Mouse (Mus musculus) megakaryocyte progenitor cell, adult 5-6 weeks (primary cell): Measurements from ENCODE around the gene Mical3. TPM values are rescaled to one million over a fixed set of nuclear protein-coding genes. Genes with fewer than 3 reads are reported as not detected.

Source experiments
- ATAC-seq: replicated peaks from 2 replicates; pipeline ENCODE4 v1.8.0; 2016; ENCODE audit warnings: mild to moderate bottlenecking, moderate TSS enrichment, inconsistent platforms; ENCODE audit not compliant: poor library complexity
- total RNA-seq, 2 experiments: library from RNA; stranded (forward) in 1 of 2; stranded (reverse) in 1 of 2; fragments of 157-497, 149-512 nt in 1 of 2; fragments of 200-1000 nt in 1 of 2; gene quantifications; 2 replicates each; pipeline versions ENCODE4 v1.2.3 to v1.2.4; 2015 to 2017

Mical3 gene
- total RNA-seq (2015) (11.3 and 16.1 TPM in 2 replicates), total RNA-seq (2017) (7.4 and 8.3 TPM in 2 replicates)

DNA sequence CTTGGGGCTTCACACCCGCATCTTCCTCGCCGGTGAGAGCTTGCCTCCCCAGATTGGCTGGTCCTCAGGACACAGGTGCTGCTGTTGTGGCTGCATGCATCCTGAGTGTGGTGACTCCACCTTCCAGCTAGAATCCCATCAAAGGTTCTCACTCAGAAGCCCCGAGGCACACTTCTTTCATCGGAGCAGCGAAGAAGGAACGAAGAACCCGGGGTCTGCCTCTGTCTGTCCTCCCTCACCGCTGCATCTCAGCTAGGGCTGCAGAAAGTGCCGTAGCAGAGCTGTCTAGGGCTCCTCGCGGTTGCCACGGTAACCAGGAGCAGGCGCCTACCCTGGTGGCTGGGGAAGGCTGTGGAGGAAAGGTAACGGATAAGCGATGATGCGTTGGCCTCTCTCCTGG is at the start of gene Mical3:
TSS of gene Mical3 (minus strand) at position 227 of the 400 bp plus-strand sequence.
- ATAC-seq = peak; percentile 15; the same call in 1 of the 2 replicates

DNA sequence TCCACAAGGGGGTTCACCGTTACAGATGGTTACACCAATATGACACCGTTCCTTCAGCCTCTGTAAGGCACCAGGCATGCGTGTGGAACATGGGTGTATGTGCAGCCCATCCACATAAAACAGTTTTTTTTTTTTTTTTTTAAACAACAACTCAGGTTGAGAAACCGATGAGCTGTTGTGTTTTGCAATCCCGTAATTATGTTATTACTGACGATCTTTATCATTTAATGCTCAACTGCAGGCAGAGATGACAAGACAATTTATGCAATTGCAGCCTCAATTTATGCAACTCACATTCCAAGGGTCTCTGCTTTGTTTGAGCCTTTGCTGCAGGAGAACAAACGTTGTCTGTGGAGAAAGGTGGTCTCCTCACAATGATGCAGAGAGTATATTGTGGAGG is 49.0 kb upstream of the Mical3 start:
- no peak for ATAC-seq

DNA sequence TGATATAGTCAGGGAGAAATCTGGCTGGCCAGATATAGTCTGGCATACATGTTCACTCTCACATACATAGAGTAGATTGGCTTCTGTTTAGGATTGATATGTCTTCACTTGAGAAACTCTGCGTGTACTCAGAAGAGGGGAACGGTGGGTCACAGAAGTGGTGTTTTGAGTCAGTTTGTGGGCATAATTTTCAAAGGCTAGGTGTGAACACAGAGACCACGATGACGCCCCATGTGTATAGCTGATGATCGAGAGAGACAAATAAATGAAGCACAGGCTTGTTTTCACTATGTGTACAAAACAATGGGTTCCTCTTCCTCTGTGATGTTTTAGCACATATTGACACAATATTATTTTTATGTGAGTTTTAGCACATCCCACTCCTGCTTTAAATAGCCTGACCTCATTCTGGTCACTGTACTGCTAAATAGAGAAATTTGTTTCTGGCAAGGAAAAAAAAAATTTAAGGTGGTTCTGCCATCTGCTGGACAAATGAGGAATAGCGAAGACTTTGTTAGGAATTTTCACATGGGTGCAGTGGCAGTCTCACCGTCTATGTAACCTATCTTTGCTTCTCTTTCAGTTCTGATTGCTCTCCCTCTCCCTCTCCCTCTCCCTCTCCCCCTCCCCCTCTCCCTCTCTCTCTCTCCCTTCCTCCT is 48.0 kb upstream of the Mical3 start:
- peak; percentile 59 for ATAC-seq

DNA sequence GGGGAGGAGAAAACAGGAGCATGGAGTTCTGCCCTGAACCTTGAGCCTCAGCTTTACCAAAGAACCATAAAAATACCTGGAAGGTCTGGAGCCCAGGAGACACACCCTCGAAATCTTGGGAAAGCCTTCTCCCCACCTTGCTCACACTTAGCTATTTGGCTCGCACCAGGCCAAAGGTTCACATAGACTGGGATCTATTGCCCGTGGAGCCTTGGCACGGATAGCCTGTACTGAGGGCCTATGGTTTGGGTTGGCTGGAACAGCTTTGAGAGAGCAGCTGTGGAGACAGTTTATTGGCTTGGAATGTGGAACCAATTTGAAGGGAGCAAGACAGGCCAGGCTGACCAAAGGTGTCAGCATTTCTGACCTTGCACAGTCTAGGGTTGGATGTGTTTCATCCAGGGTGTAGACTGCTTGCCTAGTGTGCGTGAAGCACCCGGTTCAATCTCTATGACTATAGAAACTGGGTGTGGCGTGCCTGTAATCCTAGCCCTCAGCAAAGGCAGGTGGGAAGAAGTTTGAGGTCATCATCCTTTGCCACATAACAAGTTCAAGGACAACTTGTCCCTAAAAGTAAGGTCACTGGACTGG is 46.4 kb upstream of the Mical3 start:
- no peak for ATAC-seq

DNA sequence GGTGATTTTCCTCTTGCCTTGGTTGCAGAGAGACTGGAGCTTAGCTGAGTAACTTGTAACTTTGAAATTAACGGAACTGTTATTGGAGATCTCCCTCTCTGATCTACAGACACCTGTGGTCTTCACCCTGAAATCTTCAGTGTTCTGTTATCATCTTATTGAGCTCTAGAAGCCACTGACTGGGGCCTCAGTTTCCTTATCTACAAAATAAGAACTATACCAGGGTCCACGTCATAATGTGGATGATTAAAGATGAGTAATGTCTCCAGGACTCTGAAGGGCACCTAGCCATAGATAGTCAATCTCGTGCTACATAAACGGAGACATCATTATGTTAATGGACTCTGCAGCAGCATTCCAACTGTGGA is 45.9 kb upstream of the Mical3 start:
- ATAC-seq = no peak

DNA sequence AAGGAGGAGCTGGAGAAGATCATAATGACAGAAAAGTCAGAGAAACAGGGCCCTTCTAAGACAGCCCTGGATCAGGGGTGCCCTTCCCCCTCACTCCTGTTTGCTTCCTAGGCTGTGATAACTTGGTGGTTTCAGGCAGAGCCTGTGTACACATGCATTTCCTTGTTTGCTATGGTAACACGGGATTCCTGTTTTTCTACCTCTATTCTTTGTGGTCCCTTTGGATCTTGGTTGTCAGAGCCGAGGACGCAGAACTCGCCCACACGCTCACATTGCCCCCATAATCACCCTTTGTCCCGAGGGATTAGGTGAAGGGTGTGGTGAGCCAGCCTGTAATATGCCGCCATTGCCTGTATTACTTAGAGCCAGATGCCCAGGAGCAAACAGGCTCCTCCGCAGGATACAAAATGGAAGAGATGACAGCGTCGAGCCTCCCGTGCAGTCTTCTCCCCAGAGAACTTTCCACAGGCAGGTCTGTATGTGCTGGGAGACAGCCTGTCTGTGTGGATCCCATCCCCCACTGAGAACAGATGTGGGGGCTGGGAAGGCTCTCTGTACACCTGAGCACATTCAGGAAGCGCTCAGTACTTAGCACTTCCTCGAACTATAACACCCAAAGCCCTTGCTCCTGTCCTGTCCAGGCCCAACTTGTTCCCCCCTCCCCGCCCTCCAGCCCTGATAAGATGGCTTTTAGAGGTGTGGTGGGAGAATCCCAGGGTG is 45.4 kb upstream of the Mical3 start:
- ATAC-seq = no peak

DNA sequence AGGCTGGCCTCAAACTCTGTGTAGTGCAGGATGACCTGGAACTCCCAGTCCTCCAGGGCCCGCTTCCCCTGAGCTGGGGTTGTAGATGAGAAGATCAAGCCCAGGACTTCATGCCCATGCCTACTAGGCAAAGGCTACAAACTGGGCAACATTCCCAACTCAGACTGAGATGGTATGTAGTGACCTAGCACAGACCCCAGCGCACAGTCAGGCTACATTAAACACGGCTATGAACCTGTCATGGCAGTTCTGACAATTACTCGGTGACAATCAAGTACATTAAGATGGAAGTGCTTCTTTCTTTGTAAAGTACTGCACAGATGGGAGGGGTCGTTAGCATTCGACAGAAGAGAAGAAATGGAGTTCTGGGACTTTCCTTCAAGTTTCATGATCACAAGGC is 44.0 kb upstream of the Mical3 start:
- no peak for ATAC-seq

DNA sequence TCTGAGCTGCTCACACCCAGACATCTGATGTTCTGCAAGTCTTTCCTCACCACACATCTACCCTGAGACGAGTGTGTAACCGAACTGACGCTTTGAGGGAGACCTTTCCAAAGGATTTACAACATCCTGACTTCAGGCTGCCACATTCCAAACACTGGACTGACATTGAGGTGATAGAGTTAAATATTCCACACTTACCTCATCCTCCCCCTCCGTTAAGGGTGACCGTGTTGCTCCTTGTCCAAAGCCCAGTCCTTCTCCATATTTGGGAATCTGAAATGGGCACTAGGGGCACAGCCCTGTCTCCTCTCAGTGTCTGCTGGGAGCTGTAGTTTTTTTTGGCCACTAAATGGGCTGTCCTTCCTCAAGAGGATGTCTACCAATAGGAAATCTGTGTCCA is 42.7 kb upstream of the Mical3 start:
- no peak for ATAC-seq

DNA sequence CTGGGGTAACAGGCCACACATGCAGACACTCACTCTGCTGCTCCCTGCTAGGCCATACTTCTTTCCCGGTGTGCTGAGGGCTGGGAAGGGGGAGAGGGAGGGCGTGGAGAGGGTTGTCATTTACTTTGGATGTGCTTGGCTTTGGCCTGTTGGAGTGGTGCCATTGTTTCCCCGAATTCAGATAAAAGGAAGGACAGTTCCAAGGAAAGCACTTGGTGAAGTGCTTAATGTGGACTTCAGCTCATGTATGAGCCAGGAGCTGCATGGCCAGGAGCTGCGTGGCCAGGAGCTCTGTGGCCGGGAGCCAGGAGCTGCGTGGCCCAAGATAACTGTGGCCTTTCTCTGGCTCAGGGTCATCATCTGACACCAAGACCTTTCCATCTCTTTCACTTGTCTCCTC is 40.3 kb upstream of the Mical3 start:
- no peak for ATAC-seq

DNA sequence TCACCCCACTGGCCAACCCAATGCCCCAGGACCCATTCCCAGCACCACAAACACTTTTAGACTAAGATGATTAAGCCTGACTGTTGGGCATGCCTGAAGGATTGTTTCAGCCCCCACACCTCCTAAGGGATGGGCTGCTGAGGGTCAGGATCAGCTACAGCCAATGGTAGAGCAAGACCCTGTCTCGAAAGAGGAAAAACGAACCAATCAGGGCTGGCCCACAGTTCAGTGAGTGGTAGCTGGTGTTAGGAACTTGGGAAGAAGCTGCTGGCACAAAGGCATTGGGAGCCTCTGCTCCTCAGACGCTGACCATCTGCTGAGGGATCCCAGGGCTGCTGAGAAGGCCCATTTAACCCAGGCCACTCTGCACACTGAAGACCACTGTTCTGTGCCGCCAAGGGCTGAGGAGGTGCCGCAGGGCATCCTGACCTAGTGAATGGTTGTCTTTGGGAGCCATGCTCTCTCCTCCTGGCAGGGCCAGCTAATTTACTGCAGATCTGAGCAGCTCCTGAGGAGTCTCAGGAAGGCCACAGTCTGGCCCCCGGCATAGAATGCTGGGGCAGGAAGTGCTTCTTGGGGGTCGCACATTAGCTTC is 36.7 kb upstream of the Mical3 start:
- ATAC-seq = no peak

DNA sequence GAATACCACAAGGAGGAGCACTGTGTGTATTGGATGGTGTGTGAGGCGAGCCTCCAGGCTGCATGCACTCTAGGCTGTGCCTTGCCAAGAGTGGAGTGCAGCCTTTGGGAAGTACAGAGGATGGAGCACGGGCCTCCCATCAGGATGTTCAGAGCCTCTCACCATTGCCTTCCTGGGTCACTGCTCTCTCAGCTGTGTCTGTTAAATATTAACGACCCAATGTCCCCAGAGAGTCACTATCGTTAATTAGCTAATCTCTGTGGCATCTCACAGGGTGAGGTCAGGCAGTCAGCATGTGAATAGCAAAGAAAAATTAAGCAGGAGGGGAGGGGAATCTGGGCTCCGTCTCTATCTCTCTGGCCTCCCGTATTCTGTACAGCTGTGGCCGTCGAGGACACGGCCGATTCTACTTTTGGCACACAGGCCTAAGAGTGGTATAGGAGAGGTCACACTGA is 35.3 kb upstream of the Mical3 start:
- no peak for ATAC-seq

DNA sequence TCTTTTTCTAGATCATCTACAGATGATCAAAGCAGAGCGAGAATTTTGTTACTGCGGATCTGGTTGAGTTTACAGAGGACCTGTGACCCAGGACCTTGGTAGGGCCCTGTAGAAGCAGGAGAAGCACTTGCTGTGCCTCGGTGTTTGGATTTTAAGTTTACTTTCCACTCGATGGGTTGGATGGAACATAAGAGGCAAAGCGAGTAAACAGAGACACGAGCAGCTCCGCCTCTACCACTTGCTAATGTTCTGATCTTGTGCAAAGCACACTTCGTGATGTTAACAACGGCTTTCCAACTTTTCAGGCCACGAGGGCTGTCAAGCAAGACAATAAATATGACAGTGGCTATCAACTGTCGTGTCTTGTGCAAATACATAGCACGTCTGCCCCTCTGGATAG is 31.8 kb upstream of the Mical3 start:
- ATAC-seq = no peak

DNA sequence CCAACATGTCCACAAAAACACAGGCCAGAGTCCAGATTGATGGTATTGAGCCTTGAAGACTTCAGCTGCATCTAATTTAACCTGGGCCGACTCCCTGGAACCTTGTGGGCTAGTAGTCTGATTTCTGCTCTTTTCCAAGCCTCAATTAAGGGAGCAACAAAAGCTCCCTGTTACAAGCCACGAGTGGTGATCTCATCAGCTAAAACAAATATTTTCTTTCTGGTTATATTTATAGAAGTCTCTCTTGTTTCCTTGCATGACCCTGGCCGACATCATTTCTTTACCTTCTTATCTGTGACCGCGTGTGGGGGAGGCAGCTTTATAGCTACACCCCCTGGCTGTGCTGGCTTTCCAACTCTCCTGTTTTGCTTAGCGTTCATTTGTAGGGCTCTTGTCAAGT is 29.3 kb upstream of the Mical3 start:
- no peak for ATAC-seq

DNA sequence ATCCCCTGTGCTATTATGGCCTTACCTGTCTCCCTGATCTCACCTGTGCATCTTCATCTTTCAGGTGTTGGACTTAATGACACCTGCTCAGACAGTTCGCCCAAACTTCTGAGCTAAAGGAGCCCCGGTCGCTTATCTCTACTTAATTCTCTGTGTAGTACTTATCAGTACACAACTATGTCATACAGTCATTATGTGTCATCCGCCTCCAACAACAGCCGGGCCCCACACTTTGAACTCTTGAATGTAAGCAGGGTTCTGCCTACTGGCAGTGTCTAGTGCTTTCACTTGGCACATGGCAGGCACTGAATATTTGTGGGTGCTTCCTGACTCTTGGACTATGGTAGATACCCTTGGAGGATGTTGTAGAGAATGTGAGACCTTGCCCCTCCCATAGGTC is 28.8 kb upstream of the Mical3 start:
- no peak for ATAC-seq

DNA sequence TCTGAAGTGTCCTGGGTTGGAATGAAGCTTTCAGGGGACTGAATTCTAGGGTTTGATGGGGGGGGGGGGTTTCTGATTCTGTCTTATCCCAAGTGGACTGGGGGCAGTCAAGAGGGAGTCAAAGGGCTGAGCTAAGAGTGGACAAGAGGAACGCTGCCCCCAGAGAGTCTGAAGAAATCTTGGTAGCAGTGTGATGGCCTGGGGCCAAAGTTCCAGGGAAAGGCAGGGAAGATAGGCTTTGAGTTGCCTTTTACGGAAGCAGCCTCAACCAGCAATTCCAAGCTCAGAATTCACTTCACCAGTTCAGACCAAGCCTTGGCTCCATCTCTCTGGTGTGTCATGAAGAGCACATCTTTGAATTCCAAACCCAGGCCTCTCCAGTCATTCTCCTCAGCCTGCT is 25.2 kb upstream of the Mical3 start:
- no peak for ATAC-seq

DNA sequence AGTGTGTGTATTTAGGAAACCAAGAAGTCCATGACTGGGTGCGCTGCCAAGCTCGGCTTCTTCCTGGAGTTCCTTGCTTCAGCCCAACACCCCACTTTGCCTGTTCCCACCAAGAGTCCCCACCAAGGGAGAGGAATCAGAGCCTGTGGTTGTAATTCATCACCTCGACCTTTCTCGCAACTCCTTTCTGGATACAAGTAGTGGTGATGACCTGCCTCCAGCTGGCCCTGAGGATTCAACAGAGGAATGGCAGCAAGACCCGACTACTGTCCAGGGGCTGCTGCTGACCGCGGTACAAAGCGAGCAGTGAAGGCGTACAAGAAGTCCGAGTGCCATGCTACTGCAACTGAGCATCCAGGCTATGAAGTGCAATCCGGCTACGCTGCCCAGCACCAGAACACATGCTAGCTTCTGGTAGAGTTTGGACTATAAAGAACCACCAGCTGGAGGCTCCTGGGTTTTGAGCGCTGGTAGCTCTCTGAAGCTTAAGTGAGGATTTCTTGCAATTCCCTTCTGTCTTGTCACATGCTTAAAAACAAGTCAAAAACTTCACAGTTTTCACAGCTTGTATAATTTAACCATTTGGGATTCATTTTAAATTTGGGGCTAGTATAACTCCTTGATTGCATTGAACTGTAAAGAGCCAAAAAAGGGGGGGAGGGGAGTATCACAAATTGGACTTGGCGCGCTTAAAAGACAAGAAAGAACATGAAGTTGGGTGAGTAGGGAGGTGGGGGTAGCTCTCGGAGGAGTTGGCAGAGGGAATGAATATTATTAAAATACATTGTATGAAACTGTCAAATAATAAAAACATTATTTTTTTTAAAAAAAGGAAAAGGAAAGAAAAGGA is 23.9 kb upstream of the Mical3 start:
- ATAC-seq = no peak

DNA sequence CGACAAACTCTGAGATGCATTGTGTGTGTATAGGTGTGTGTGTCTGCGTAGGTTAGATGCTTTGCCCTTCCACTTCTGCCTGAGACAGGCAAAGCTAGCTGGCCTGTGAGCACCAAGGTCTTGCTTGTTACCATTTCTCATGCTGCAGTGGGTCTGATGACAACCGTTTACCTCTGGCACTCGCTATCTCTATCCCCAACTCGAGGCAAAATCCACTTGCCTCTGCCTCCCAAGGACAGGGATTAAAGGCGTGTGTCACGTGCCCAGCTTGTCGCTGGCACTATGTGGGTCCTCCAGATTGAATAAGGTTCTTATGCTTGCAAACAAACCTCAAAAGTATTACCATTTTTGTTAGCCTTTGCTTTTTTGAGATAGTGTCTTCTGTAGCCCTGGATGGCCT is 22.4 kb upstream of the Mical3 start:
- no peak for ATAC-seq

DNA sequence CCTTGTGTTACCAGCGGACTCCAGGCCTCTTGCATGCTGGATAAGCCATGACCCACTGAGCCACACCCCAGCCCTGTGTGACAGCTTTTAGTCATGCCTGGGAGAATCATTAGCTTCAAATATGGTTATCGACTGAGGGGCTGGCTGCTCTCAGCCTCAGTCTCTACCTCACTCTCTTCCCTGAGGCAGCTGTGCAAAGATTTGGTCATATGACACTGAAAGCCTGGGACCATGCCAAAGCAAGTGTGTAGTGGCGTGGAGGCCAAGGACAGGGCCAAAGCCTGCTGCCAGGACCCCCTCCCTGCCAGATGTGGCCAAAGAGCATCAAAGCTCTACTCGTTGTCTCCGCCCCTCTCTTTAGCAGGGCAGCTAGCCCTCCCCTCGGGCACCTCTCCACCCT is 20.9 kb upstream of the Mical3 start:
- no peak for ATAC-seq

DNA sequence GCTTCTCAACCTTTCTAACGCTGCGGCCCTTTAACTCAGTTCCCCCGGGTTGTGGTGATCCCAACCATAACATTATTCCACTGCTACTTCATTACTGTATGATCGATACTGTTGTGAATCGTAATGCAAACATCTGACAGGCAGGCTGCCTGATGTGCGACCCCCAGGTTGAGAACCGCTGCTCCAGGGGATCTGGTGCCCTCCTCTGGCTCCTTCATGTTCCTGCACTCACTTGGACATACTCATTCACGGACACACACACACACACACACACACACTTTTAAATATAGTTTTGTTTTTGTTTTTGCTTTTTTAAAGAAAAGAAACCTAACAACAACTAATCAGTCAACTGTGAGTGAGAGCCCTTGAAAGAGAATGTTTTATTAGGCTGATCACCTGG is 19.3 kb upstream of the Mical3 start:
- no peak for ATAC-seq

DNA sequence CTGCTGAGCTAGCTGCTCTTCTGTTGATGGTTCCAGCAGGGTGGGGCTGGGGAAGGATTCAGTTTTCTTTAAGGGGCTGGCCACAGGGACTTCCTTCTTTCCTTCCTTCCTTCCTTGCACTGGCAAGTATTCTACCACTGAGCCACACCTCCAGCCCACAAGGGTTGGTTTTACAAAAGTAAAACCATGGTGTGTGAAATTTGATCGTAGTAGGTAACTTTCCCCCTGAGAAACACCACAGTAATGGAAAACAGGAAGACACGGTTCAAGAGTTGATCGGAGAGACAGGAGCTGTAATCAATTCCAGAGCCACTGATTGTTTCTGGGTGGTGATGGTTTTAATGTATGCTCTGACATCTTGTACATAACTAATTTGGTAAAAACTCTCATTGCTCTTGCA is 18.6 kb upstream of the Mical3 start:
- peak; percentile 26; the same call in 1 of the 2 replicates for ATAC-seq

DNA sequence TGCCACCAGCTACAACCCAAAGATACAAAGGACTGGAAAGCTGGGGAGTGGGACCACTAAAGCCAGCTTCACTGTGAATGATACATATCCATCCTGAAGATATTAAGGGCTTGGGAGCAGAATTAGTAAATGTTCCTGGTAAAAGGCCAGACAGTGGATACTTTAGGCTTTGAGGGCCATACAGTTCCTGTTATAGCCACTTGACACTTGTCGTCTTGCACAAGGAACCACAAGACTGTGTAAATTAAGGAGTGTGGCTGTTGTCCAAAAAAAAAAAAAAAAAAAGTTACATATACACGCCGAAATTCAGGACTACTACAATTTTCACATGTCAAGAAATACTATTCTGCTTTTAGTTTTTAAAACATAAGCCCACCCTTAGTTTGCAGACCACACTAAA is 17.6 kb upstream of the Mical3 start:
- peak; percentile 35; the same call in 1 of the 2 replicates for ATAC-seq
